Mouse (Mus musculus) forebrain, embryonic 14.5 days (tissue): Measurements from ENCODE around the gene Kif23. TPM values are rescaled to one million over a fixed set of nuclear protein-coding genes. Genes with fewer than 3 reads are reported as not detected.

Experiments used
- ATAC-seq: fragments of 200-750 bp; cut with Nextera tagmentation; 2 replicates; pipeline ENCODE4 v1.8.0; 2017; ENCODE audit warnings: mild to moderate bottlenecking, moderate library complexity
- DNase-seq: peaks from one replicate; pipeline ENCODE4 v3.0.0-alpha.2; 2015; ENCODE audit warnings: low spot score
- H3K27ac ChIP-seq: fragments of 300-500 bp; sonication (generic); 2 replicates; pipeline ENCODE4 v1.5.1; 2014; ENCODE audit warnings: low read depth, mild to moderate bottlenecking, control low read depth, low read length, moderate library complexity
- H3K27me3 ChIP-seq: fragments of 300-500 bp; sonication (generic); replicated peaks from 2 replicates; pipeline ENCODE4 v1.6.1; 2014; ENCODE audit warnings: low read length, control low read depth, mixed read lengths; ENCODE audit not compliant: control insufficient read depth, insufficient read depth
- H3K36me3 ChIP-seq: fragments of 300-500 bp; sonication (generic); 2 replicates; pipeline ENCODE4 v1.6.1; 2014; ENCODE audit warnings: low read length, control low read depth; ENCODE audit not compliant: control insufficient read depth, insufficient read depth
- H3K4me1 ChIP-seq: fragments of 300-500 bp; sonication (generic); 2 replicates; pipeline ENCODE4 v1.6.1; 2014; ENCODE audit warnings: antibody characterized with exemption, low read length, control low read depth; ENCODE audit not compliant: control insufficient read depth, insufficient read depth
- H3K4me2 ChIP-seq: fragments of 300-500 bp; sonication (generic); 2 replicates; pipeline ENCODE4 v1.6.1; 2014; ENCODE audit warnings: mild to moderate bottlenecking, control low read depth, low read length
- H3K4me3 ChIP-seq: fragments of 300-500 bp; sonication (generic); 2 replicates; pipeline ENCODE4 v1.5.1; 2014; ENCODE audit warnings: low read depth, low read length, control low read depth
- H3K9ac ChIP-seq: fragments of 300-500 bp; sonication (generic); 2 replicates; pipeline ENCODE4 v1.6.1; 2014; ENCODE audit warnings: mild to moderate bottlenecking, low read length, control low read depth, moderate library complexity
- H3K9me3 ChIP-seq: fragments of 300-500 bp; sonication (generic); replicated peaks from 2 replicates; pipeline ENCODE4 v1.6.1; 2016; ENCODE audit warnings: low read length, control low read depth, mixed read lengths; ENCODE audit not compliant: control insufficient read depth
- WGBS: fragments of 180-500 bp; shearing (Covaris S2); extraction: QIAGEN DNeasy Blood & Tissue Kit; methylation state at CpG from one replicate; pipeline ENCODE4 v1.1.7; 2014; 5-methylcytosine and 5-hydroxymethylcytosine counted together
- polyA plus RNA-seq: library from polyadenylated mRNA; unstranded; fragments of >200 nt; fragmentation: Nextera tagmentation; extraction: Ambion mirVana; gene quantifications from 2 replicates; pipeline ENCODE4 v1.2.1, GENCODE M21; 2014

Gene Kif23
- polyA plus RNA-seq, 1 experiment from 2014 or later: 49.6 TPM

DNA sequence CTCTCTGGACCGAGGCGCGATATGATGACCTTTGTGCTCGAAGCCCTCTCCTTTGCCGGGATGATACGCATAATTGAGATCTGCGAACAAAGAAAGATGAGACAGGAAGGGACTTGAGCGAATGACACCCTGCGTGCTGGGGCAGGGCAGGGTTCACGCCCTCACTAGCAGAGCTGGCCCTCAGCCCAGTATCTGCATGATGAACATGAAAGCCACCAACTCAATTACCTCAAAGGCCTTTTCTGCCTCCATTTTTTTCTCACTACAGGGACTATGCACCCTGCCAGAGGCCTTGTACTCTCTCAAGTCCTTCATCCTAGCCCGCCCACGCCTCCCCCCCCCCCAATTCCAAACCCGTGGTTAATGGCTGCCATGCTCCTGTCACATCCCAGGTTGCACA, 61.6 kb downstream of the Kif23 start:
- DNase-seq (peak; percentile 62), ATAC-seq (no peak)
- 52% methylated on average over 13 of the region's 13 CpGs for WGBS
- Histone ChIP-seq H3K9me3 (no peaks in the 10 kb centered on the region), H3K9ac (no peak overlapping the region), H3K4me2 (no peak overlapping the region), H3K4me3 (no peak overlapping the region), H3K27me3 (no peaks in the 10 kb centered on the region), H3K36me3 (no peaks in the 10 kb centered on the region), H3K27ac (no peak overlapping the region), H3K4me1 (peaks cover 17% of the 10 kb centered on the region)

GRCm38 (mm10) chr9:61884375-61884774, 62.2 kb downstream of the Kif23 start:
- H3K9ac ChIP-seq: no peak overlapping the region
- ATAC-seq (no peak; the same call in 1 of the 2 replicates), DNase-seq (peak; percentile 42)
- WGBS: 73% methylated on average over 7 of the region's 7 CpGs
- peaks cover 16% of the 10 kb centered on the region for H3K4me1 ChIP-seq
- H3K27me3 ChIP-seq: no peaks in the 10 kb centered on the region
- H3K4me3 ChIP-seq: no peak overlapping the region
- no peak overlapping the region for H3K27ac ChIP-seq
- no peak overlapping the region for H3K4me2 ChIP-seq
- no peaks in the 10 kb centered on the region for H3K36me3 ChIP-seq
- no peaks in the 10 kb centered on the region for H3K9me3 ChIP-seq

DNA sequence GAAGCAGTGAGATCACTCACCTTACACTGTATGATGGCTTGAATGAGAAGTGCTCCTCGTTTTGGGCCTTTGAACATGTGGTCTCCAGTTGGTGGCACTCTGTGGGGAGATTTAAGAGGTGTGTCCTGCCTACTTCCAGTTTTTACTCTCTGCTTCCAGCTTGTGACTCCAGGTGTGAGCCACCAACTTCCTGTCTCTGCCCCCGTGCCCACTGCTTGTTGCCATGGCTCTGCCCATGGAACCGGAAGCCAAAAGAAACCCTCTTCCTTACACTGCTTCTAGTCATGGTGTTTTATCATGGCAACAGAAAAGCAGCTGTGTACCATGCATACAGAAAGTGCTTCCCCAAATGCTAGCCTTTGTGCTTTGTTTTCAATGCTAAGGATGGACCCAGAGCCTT, 64.4 kb downstream of the Kif23 start:
- Histone ChIP-seq H3K9me3 (no peaks in the 10 kb centered on the region), H3K27me3 (no peaks in the 10 kb centered on the region), H3K4me1 (peaks cover 22% of the 10 kb centered on the region), H3K36me3 (no peaks in the 10 kb centered on the region), H3K4me2 (no peak overlapping the region), H3K4me3 (no peak overlapping the region), H3K27ac (no peak overlapping the region), H3K9ac (no peak overlapping the region)
- ATAC-seq (no peak), DNase-seq (no peak)
- WGBS: 74% methylated on average over 3 of the region's 3 CpGs

DNA sequence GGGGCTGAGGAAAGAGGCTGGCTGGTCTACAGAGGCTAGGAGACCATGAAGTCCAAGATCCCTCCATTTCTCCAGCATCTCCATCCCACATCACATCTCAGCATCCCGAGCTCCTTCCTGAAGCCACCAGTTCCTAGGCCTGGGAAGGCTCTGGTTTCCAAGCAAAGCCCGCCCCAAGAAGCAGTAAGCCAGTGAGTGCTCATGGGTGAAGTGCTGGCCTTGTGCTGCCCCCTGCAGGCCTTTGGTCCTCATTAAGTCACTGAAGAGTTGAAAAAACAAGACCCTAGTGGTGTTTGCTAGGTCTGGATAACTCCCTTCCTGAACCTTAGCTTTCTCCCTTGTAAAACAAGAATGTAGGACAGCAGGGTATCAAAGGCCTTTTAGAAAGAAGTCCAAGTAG, 67.7 kb downstream of the Kif23 start:
- no peaks in the 10 kb centered on the region for H3K36me3 ChIP-seq
- ATAC-seq: peak; percentile 50; the same call in 1 of the 2 replicates
- no peak overlapping the region for H3K4me2 ChIP-seq
- H3K27ac ChIP-seq: no peak overlapping the region
- no peak overlapping the region for H3K4me3 ChIP-seq
- DNase-seq: peak; percentile 84
- no peaks in the 10 kb centered on the region for H3K27me3 ChIP-seq
- H3K9me3 ChIP-seq: no peaks in the 10 kb centered on the region
- H3K9ac ChIP-seq: no peak overlapping the region
- peaks cover 28% of the 10 kb centered on the region for H3K4me1 ChIP-seq
- 17% methylated on average over 2 of the region's 2 CpGs for WGBS

DNA sequence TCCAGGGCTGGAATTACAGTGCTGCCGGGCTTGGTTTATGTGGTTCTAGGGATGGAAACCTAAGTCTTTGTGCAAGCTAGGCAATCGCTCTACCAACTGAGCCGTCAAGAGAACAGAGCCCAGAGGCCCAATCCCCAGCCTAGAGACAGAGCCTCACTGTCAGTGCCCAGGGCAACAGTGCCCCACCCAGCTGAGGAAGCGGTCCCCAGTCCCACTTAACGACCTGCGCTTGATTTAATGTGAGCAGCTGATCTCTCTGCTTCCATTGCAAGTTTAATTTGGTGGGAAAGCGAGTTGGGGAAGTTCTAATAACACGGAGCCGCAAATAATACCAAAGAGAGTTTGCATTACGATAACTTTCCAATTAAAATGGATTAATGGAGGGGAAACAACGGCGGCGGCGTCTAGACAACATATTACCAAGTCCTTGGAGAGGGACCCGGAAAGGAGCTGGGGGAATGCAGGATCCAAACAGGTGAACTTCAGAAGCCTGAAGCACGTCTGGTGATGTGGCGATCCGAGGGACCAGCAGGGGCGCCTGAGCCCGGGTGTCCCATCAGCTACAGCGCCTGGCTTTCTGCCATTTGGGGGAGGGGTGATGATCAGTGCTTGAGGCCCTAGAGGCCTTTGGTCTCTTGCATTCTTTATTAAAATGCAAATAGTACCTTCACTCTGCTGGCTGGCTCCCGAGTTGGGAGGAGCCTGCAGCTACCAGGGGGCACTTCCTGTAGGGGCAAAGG, 69.0 kb downstream of the Kif23 start:
- ATAC-seq (peak; percentile 63), DNase-seq (peak; percentile 89)
- peaks cover 39% of the 10 kb centered on the region for H3K4me1 ChIP-seq
- no peak overlapping the region for H3K4me2 ChIP-seq
- no peaks in the 10 kb centered on the region for H3K36me3 ChIP-seq
- H3K4me3 ChIP-seq: no peak overlapping the region
- H3K9ac ChIP-seq: no peak overlapping the region
- peak overlapping the region; percentile 52; the same call in 1 of the 2 replicates for H3K27ac ChIP-seq
- H3K27me3 ChIP-seq: no peaks in the 10 kb centered on the region
- 3% methylated on average over 22 of the region's 22 CpGs for WGBS
- H3K9me3 ChIP-seq: no peaks in the 10 kb centered on the region

DNA sequence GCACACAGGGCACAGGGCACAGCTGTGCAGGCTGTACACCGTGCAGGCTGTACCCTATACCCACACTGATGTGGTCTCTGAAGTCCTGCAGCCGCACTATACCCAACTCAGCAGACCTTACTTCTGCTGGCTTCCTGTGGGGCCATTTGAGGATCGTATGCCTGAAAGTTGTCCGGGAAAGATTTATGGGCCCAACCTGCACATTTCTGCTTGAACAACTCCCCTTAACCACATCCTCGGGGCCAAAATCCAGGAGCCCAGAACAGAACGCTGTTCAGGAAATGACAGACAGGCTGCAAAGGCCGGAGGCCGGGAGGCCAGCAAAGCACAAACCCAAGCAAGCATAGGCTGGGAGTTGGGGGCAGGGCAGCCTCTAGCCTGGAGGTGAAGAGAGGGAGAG, 73.2 kb downstream of the Kif23 start:
- H3K9ac ChIP-seq: peak overlapping the region; percentile 4; the same call in 1 of the 2 replicates

DNA sequence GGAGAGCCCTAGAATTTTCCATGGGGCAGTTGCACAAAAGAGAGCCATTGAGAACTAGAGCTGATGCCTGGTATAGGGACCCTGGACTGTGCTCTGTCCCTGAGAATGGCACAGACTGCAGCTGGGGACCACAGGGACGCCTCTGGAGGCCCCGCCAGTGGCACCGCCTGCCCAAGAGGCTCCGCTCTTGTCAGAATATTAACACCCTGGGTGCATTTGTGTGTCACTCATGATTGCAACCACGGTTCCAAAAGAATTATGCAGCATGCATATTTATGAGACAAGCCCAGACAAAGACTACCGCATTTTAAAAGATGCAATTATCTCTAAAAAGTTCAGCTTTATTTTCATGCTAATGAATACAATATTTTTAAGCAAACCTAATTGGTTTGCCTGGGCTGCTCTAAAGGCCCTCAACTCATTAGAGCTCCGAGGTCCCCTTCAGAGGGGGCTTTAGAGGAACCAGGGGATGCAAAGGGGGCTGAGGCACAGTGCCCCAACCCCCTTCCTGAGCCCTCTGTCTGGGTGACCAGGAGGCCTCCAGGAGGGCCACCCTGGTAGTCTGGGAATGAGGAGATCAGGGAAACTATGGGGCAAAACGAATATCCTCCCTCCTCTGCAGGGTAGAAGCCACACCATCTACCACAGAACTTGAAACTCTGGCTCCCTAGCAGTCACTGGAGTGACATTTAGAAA, 74.2 kb downstream of the Kif23 start:
- WGBS: 3% methylated on average over 8 of the region's 8 CpGs
- H3K27ac ChIP-seq: peak overlapping the region; percentile 92
- H3K4me1 ChIP-seq: peaks cover 42% of the 10 kb centered on the region
- H3K9ac ChIP-seq: peak overlapping the region; percentile 21; the same call in 1 of the 2 replicates
- no peaks in the 10 kb centered on the region for H3K36me3 ChIP-seq
- peak overlapping the region; percentile 0; the same call in 1 of the 2 replicates for H3K4me2 ChIP-seq
- H3K4me3 ChIP-seq: no peak overlapping the region
- no peaks in the 10 kb centered on the region for H3K27me3 ChIP-seq
- DNase-seq (peak; percentile 97), ATAC-seq (peak; percentile 96)
- H3K9me3 ChIP-seq: no peaks in the 10 kb centered on the region

More for the DNA sequence above, 73.2 kb downstream of the Kif23 start:
- DNase-seq (no peak), ATAC-seq (no peak)
- Histone ChIP-seq H3K9me3 (no peaks in the 10 kb centered on the region), H3K27ac (peak overlapping the region; percentile 92), H3K27me3 (no peaks in the 10 kb centered on the region), H3K4me1 (peaks cover 51% of the 10 kb centered on the region), H3K36me3 (no peaks in the 10 kb centered on the region), H3K4me2 (no peak overlapping the region), H3K4me3 (no peak overlapping the region)
- 19% methylated on average over 8 of the region's 8 CpGs for WGBS

GRCm38 (mm10) chr9:61871839-61872238, 74.7 kb downstream of the Kif23 start:
- peak overlapping the region; percentile 92 for H3K27ac ChIP-seq
- no peaks in the 10 kb centered on the region for H3K27me3 ChIP-seq
- DNase-seq: no peak
- 0 out of 2 replicates have a peak overlapping the region, but pooled peaks have one; percentile 21 for H3K9ac ChIP-seq
- no peaks in the 10 kb centered on the region for H3K9me3 ChIP-seq
- ATAC-seq: peak; percentile 58
- H3K36me3 ChIP-seq: no peaks in the 10 kb centered on the region
- H3K4me3 ChIP-seq: no peak overlapping the region
- H3K4me2 ChIP-seq: 0 out of 2 replicates have a peak overlapping the region, but pooled peaks have one; percentile 0
- H3K4me1 ChIP-seq: peaks cover 36% of the 10 kb centered on the region
- WGBS: 13% methylated on average over 6 of the region's 6 CpGs

- no peaks in the 10 kb centered on the region for H3K36me3 ChIP-seq
- peaks cover 15% of the 10 kb centered on the region for H3K4me1 ChIP-seq
- ATAC-seq (no peak), DNase-seq (peak; percentile 30)
- H3K27me3 ChIP-seq: no peaks in the 10 kb centered on the region
- no peak overlapping the region for H3K4me2 ChIP-seq
- no peaks in the 10 kb centered on the region for H3K9me3 ChIP-seq
- H3K4me3 ChIP-seq: no peak overlapping the region
- WGBS: 69% methylated on average over 11 of the region's 11 CpGs
- H3K27ac ChIP-seq: no peak overlapping the region
- H3K9ac ChIP-seq: no peak overlapping the region
Measured at GRCm38 (mm10) chr9:61867659-61868058, 78.9 kb downstream of the Kif23 start.
